Mouse (Mus musculus) hindlimb bud, embryonic 11.5 days (tissue): ENCODE measurements around the gene Spaca9.

Source experiments
- DNase-seq: peaks from one replicate; pipeline ENCODE4 v3.0.0-alpha.2; 2012; ENCODE audit warnings: low read depth, low spot score; ENCODE audit errors: extremely low spot score

The Spaca9 gene

DNA sequence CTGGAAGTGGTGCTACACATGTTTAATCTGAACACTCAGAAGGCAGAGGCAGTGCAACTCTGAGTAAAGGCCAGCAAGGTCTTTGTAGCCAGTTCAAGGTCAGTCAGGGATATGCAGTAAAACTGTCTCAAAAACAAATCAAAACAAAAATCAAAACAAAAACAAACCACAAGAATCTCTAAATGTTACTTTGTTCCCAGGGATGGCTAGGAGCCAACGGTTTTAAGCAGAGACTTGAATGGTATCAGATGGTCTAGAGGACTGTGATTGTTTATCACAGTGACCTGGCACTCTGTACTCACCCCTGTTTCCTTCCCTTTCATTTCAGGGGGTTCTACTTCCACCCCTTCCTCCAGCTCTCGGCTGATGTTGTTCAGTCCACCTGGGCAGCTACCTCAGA, 28.1 kb downstream of the Spaca9 start:
- no peak for DNase-seq

GRCm38 (mm10) chr2:28665818-28666217, 33.7 kb downstream of the Spaca9 start:
- DNase-seq = no peak

- DNase-seq = no peak
These were observed 36.6 kb downstream of the Spaca9 start for GRCm38 (mm10) chr2:28662891-28663290.

- DNase-seq = no peak
These were observed 43.3 kb downstream of the Spaca9 start for GRCm38 (mm10) chr2:28656216-28656615.

DNA sequence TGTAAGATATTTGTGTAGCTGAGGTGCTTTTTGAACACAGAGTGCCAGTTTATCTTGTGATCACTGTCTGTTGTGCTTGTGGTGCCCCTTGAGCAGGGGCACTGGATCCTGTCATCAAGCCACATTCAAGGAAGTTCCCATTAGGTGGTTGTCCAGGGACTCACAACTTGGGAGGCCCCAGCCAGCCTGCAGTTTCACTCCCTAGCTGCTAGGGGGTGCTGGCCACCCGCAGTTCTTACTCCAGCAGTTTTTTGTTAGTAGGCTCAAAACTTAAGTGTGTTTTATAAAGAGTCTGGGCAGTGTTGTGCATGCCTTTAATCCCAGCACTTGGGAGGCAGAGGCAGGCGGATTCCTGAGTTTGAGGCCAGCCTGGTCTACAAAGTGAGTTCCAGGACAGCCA, 45.2 kb downstream of the Spaca9 start:
- no peak for DNase-seq

- DNase-seq = no peak
These were observed 46.2 kb downstream of the Spaca9 start for GRCm38 (mm10) chr2:28653351-28653750.

DNA sequence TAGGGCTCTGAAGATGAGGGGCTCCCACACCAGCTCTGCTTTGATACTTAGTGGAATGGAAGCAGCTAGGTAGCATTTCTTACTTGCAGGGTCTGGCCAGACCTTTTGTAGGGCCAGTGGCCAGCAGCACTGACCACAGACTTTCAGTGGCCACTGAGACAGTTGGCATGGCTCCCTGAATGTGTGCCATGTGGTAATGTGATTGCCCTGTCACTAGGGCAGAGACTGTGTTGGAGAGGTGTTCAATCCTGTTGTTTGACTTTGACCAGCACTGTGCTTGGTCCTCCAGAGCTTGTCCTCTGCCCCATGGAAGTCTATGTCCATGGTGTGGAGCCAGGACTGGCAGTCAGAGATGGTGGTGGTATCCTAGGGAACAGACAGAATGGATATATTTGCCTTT, 49.0 kb downstream of the Spaca9 start:
- DNase-seq = no peak

DNA sequence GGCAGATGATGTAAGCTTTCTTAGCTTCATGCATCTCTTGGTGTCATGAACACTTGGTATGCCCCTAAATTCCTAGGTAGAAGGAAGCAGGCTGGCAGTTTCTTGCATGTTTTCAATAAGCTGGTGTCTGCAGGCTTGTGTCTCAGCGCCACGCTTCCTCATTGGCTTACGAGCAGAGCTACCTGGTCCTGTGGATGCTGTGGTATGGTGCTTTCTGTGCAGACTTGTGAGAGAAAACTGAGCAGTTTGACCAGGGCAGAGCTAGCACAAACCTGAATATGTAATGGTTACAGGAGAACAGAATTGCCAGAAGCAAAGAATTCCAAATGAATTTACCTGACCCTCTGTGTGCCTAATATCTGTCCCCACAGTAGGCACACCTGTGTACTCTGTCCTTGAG, 56.4 kb downstream of the Spaca9 start:
- DNase-seq = no peak
